Mouse (Mus musculus) CH12.LX (cell line): ENCODE results near the gene Mcf2l. TPM values are rescaled to one million over a fixed set of nuclear protein-coding genes. Genes with fewer than 3 reads are reported as not detected.

Source experiments
- DNase-seq: peaks from one replicate; pipeline ENCODE4 v3.0.0-alpha.2; 2013; ENCODE audit errors: extremely low read depth
- H3K27ac ChIP-seq: 2 replicates; pipeline ENCODE4 v1.5.1; 2012; ENCODE audit warnings: low read depth, mild to moderate bottlenecking, control low read depth, moderate library complexity; ENCODE audit not compliant: insufficient read depth
- H3K27me3 ChIP-seq: replicated peaks from 2 replicates; pipeline ENCODE3; 2012; ENCODE audit warnings: inconsistent platforms
- H3K36me3 ChIP-seq, 2 experiments: replicated peaks in 1 of 2; 2 replicates each; pipeline versions ENCODE3 to v1.6.1; 2012; ENCODE audit warnings: inconsistent platforms in 1 of 2, low read length in 1 of 2, mild to moderate bottlenecking in 1 of 2, mixed read lengths in 1 of 2, moderate library complexity in 1 of 2; ENCODE audit not compliant: control insufficient read depth in 1 of 2, insufficient read depth in 1 of 2
- H3K4me1 ChIP-seq, 2 experiments: 2 replicates each; pipeline ENCODE4 v1.6.1; 2012; ENCODE audit warnings: inconsistent platforms in 1 of 2, moderate library complexity in 1 of 2; ENCODE audit not compliant: insufficient read depth in 2 of 2, control insufficient read depth in 1 of 2
- H3K4me2 ChIP-seq: 2 replicates; pipeline ENCODE4 v1.6.1; 2012; ENCODE audit warnings: low read depth, mild to moderate bottlenecking, control low read depth; ENCODE audit not compliant: poor library complexity, insufficient read depth, severe bottlenecking
- H3K4me3 ChIP-seq, 3 experiments: fragments of 150-350 bp in 1 of 3; sonication (generic) in 1 of 3; replicated peaks in 1 of 3; 2 replicates each; pipeline versions ENCODE3 to v1.5.1; 2011 to 2012; ENCODE audit warnings: low read depth in 2 of 3, low read length in 2 of 3, mild to moderate bottlenecking in 2 of 3, moderate library complexity in 2 of 3, control low read depth in 1 of 3, improper control_type of control experiment in 1 of 3, inconsistent platforms in 1 of 3, mixed read lengths in 1 of 3; ENCODE audit not compliant: poor library complexity in 1 of 3
- H3K79me2 ChIP-seq: replicated peaks from 2 replicates; pipeline ENCODE4 v1.6.1; 2012; ENCODE audit warnings: mild to moderate bottlenecking, moderate library complexity; ENCODE audit not compliant: control insufficient read depth, poor library complexity, insufficient read depth, severe bottlenecking; ENCODE audit errors: extremely low read depth
- H3K9ac ChIP-seq: 2 replicates; pipeline ENCODE4 v1.6.1; 2012; ENCODE audit warnings: low read depth, mild to moderate bottlenecking, control low read depth, moderate library complexity; ENCODE audit not compliant: insufficient read depth
- H3K9me3 ChIP-seq: replicated peaks from 2 replicates; pipeline ENCODE3; 2012; ENCODE audit warnings: low read length, inconsistent platforms, mixed read lengths
- BHLHE40 ChIP-seq: IDR thresholded peaks from 2 replicates; pipeline ENCODE4 v1.6.1; 2011; ENCODE audit warnings: mild to moderate bottlenecking, low read depth, low read length, improper control_type of control experiment
- CTCF ChIP-seq, 2 experiments: IDR thresholded peaks in 1 of 2; conservative IDR thresholded peaks in 1 of 2; 2 replicates each; pipeline ENCODE4 v1.5.1; 2011 to 2012; ENCODE audit warnings: low read depth in 2 of 2, low read length in 2 of 2, improper control_type of control experiment in 1 of 2, inconsistent platforms in 1 of 2, mild to moderate bottlenecking in 1 of 2, moderate library complexity in 1 of 2
- E2F4 ChIP-seq: IDR thresholded peaks from 2 replicates; pipeline ENCODE4 v1.6.1; 2011; ENCODE audit warnings: low read depth, low read length, improper control_type of control experiment; ENCODE audit not compliant: insufficient replicate concordance
- EP300 ChIP-seq: IDR thresholded peaks from 2 replicates; pipeline ENCODE4 v1.6.1; 2011; ENCODE audit warnings: low read length, improper control_type of control experiment
- GABPA ChIP-seq: IDR thresholded peaks from 2 replicates; pipeline ENCODE4 v1.6.1; 2012; ENCODE audit warnings: low read depth, low read length, improper control_type of control experiment, inconsistent platforms; ENCODE audit not compliant: insufficient replicate concordance
- HCFC1 ChIP-seq: IDR thresholded peaks from 2 replicates; pipeline ENCODE4 v1.6.1; 2012; ENCODE audit warnings: low read depth, mild to moderate bottlenecking, inconsistent platforms, low read length, improper control_type of control experiment
- JUND ChIP-seq: conservative IDR thresholded peaks from 2 replicates; pipeline ENCODE4 v1.6.1; 2011; ENCODE audit warnings: low read depth, low read length, improper control_type of control experiment
- KAT2A ChIP-seq: IDR thresholded peaks from 2 replicates; pipeline ENCODE4 v1.6.1; 2012; ENCODE audit warnings: low read length, improper control_type of control experiment, inconsistent platforms; ENCODE audit not compliant: insufficient replicate concordance
- MAX ChIP-seq: IDR thresholded peaks from 2 replicates; pipeline ENCODE4 v1.6.1; 2011; ENCODE audit warnings: low read length, improper control_type of control experiment
- MAZ ChIP-seq: IDR thresholded peaks from 2 replicates; pipeline ENCODE4 v1.6.1; 2012; ENCODE audit warnings: low read depth, mild to moderate bottlenecking, inconsistent platforms, low read length, improper control_type of control experiment, moderate library complexity
- MEF2A ChIP-seq: IDR thresholded peaks from 2 replicates; pipeline ENCODE4 v1.6.1; 2014; ENCODE audit warnings: low read depth, mild to moderate bottlenecking, inconsistent platforms, low read length, improper control_type of control experiment, borderline replicate concordance
- MXI1 ChIP-seq: IDR thresholded peaks from 2 replicates; pipeline ENCODE4 v1.6.1; 2011; ENCODE audit warnings: mild to moderate bottlenecking, low read depth, low read length, improper control_type of control experiment
- NRF1 ChIP-seq: IDR thresholded peaks from 2 replicates; pipeline ENCODE4 v1.6.1; 2014; ENCODE audit warnings: low read depth, mild to moderate bottlenecking, inconsistent platforms, low read length, improper control_type of control experiment, moderate library complexity
- POLR2A ChIP-seq: IDR thresholded peaks from 2 replicates; pipeline ENCODE4 v1.6.1; 2011; ENCODE audit warnings: low read depth, mild to moderate bottlenecking, improper control_type of control experiment, low read length
- POLR2AphosphoS2 ChIP-seq: IDR thresholded peaks from 2 replicates; pipeline ENCODE4 v1.6.1; 2011; ENCODE audit warnings: low read depth, low read length, improper control_type of control experiment
- RAD21 ChIP-seq: IDR thresholded peaks from 2 replicates; pipeline ENCODE4 v1.6.1; 2011; ENCODE audit warnings: low read depth, mild to moderate bottlenecking, low read length, improper control_type of control experiment, moderate library complexity
- SMC3 ChIP-seq: IDR thresholded peaks from 2 replicates; pipeline ENCODE4 v1.6.1; 2011; ENCODE audit warnings: low read depth, low read length, improper control_type of control experiment
- TBP ChIP-seq: conservative IDR thresholded peaks from 2 replicates; pipeline ENCODE4 v1.6.1; 2011; ENCODE audit warnings: low read depth, low read length, improper control_type of control experiment
- UBTF ChIP-seq: IDR thresholded peaks from 2 replicates; pipeline ENCODE4 v1.6.1; 2012; ENCODE audit warnings: low read depth, mild to moderate bottlenecking, inconsistent platforms, low read length, improper control_type of control experiment, moderate library complexity
- USF2 ChIP-seq: conservative IDR thresholded peaks from 2 replicates; pipeline ENCODE4 v1.6.1; 2011; ENCODE audit warnings: low read depth, low read length, improper control_type of control experiment
- ZC3H11A ChIP-seq: IDR thresholded peaks from 2 replicates; pipeline ENCODE4 v1.6.1; 2012; ENCODE audit warnings: low read depth, mild to moderate bottlenecking, inconsistent platforms, low read length, improper control_type of control experiment
- dilution Hi-C: fragments of 300-500 bp; cut with MboI; formaldehyde crosslinking; loops from 2 replicates; pipeline ENCODE4 v1.14.3; 2020; ENCODE audit warnings: low sequenced_read_pairs; ENCODE audit not compliant: extremely low pct_unique_long_range_greater_than_20kb, extremely low pct_ligation_motif_present
- in situ Hi-C: fragments of 300-500 bp; cut with MboI; formaldehyde crosslinking; loops from 3 replicates; pipeline ENCODE4 v1.14.3; 2019; ENCODE audit warnings: low sequenced_read_pairs, low pct_ligation_motif_present, low pct_unique_long_range_greater_than_20kb, mixed read lengths
- polyA plus RNA-seq: library from polyadenylated mRNA; unstranded; fragments of >175 nt; gene quantifications from 2 replicates; pipeline ENCODE4 v1.2.1, GENCODE M21; 2012; ENCODE audit warnings: low read depth; ENCODE audit not compliant: insufficient read length
- total RNA-seq, 2 experiments: library from RNA; depleted of rRNA; stranded (reverse); fragments of 300-350 nt in 1 of 2; fragments of >200 nt in 1 of 2; gene quantifications; 2 replicates each; pipeline ENCODE4 v1.2.3; 2012 to 2014

The Mcf2l gene
- total and polyA plus RNA-seq, 3 experiments, result not detected

DNA sequence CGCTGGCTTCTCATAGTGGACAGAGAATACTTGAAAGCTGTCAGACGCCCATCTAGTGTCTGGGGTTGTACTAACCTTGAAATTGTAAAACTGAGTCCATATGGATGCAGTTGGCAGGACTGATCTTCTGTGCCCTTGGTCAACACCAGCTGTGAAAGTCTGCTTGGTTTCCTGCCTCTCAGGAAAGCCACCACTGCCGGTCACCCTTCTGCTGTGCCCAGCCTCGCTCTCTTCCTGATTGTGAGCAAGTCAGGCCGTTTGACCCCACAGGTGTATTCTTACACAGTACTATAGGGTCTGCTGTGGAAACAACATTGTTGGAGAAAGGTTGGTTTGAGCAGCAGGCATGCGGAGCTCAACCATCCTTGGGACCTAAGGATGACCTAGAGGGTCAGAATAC lies 3.5 kb downstream of the Mcf2l start:
- H3K4me2 ChIP-seq, result no peak overlapping the region
- TF ChIP-seq SMC3 (no peak), MEF2A (no peak), USF2 (no peak), GABPA (no peak), JUND (no peak), CTCF (conservative IDR thresholded peaks at IDR 0.05 in 1 of 2, IDR thresholded peaks at IDR 0.05 in 1 of 2; ENCODE audit: low read depth in 2 of 2, low read length in 2 of 2) (no peak), TBP (no peak), MAX (no peak), KAT2A (no peak), BHLHE40 (no peak), MXI1 (no peak), POLR2AphosphoS2 (no peak), MAZ (no peak), E2F4 (no peak), ZC3H11A (no peak), RAD21 (no peak), HCFC1 (no peak), NRF1 (no peak), EP300 (no peak)
- no peak overlapping the region for H3K27ac ChIP-seq
- no peaks in the 10 kb centered on the region for H3K36me3 ChIP-seq
- no peak for DNase-seq
- H3K4me3 ChIP-seq, result no peak overlapping the region
- no peak overlapping the region for H3K9ac ChIP-seq
- no peaks in the 10 kb centered on the region for H3K9me3 ChIP-seq
- H3K27me3 ChIP-seq, result peaks cover 88% of the 10 kb centered on the region
- H3K79me2 ChIP-seq, result no peaks in the 10 kb centered on the region
- in situ Hi-C loops (no loop called here), dilution Hi-C loops (no loop called here)
- peaks cover 4 to 5% of the 10 kb centered on the region in 2 experiments; a peak in 3 of 4 replicates for H3K4me1 ChIP-seq

DNA sequence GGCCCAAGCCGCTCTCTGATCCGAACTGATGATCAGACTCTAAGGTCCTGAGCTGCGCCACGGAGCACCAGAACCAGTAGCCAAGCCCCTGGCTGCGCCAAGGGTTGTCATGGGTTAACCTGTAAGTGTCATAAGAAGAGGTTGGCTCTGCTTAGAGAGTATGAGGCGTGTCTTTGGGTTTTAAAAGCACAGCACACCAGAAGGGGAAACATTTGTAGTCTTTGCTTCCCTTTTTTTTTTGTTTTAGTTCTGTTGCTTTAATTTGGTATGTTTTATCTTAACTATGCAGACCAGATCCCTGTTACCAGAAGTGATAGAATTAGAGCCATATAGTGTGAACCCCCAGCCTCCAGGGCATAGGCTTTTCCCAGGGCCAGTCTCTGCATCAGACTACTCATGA lies 6.6 kb downstream of the Mcf2l start:
- Histone ChIP-seq H3K27ac (no peak overlapping the region), H3K9ac (no peak overlapping the region), H3K9me3 (no peaks in the 10 kb centered on the region), H3K79me2 (no peaks in the 10 kb centered on the region), H3K4me2 (no peak overlapping the region), H3K4me1 (no peaks in the 10 kb centered on the region), H3K27me3 (peaks cover 90% of the 10 kb centered on the region), H3K4me3 (no peak overlapping the region), H3K36me3 (no peaks in the 10 kb centered on the region)
- DNase-seq, result no peak
- in situ Hi-C loops, result no loop called here
- dilution Hi-C loops, result no loop called here
- TF ChIP-seq UBTF, result no peak
- no peak for TF ChIP-seq MAX
- TF ChIP-seq MXI1, result no peak
- no peak for TF ChIP-seq POLR2A
- TF ChIP-seq NRF1, result no peak
